Mouse (Mus musculus) left cerebral cortex, adult 9 months (tissue): ENCODE measurements at regions not wholly inside any gene's neighbourhood (a gene's known extent, or its start where the extent isn't known, plus 50 kb on each side); places are given as distances from the start of the nearest gene placed in this dataset.

Source experiments
- DNase-seq, 2 experiments: peaks; one replicate each; pipeline ENCODE4 v3.0.0; 2022; ENCODE audit warnings: low spot score in 2 of 2

DNA sequence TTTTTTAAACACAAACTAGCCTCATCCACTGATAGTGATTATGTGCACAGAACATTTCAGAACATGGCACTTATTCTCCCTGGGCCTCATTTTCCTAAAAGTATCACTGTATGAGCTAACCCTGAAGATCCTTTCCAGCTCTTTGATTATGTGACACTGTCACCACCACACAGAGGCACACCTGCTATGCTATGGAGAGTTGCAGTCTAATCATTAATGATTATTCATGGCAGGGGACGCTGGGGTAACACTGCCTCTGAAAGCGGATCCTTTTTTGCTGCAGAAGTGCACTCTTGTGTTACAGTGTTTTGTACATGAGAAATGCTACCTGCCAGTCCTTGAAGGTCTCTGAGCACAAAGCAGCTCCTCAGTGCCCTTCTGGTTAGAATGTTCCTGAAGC, 615.3 kb upstream of the Fbxo33 start:
- no peak for DNase-seq

DNA sequence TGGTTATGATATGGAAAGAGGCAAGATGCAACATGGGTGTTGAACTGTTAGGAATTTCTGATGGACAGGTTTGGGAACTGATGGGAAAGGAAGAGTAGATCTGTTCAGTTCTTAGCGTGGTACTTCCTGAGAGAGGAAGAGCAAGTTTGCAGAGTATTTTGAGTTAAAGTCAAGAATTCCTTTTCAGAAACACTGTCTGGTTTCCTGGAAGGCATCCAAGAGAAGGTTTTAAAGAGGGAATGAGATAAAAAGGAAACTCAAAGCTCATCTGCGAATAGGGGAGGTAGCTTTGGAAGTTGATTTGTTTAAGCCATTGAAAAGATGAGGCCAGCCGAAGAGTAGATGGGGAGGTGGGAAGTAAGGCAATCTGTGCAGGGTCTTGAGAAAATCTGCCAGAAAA, 603.4 kb upstream of the Fbxo33 start:
- no peak for DNase-seq

DNA sequence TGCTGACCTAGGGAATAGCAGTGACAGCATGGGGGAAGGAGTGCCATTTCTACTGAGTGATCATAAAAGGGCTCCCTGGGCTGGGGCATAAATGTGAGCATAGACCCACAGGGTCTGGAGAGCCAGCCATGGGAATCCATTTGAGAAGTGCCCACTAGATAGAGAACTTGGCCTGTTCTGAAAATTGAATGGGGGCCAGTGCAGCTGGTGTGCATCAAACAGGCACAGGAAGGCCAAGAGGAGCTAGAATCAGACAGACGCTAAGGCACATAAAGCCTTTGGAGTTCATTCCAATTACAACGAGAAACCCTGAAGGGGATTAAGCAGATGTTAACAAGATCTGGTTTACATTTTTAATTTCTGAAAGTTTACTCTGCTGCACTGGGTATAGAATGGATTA, 602.9 kb upstream of the Fbxo33 start:
- DNase-seq: no peak

DNA sequence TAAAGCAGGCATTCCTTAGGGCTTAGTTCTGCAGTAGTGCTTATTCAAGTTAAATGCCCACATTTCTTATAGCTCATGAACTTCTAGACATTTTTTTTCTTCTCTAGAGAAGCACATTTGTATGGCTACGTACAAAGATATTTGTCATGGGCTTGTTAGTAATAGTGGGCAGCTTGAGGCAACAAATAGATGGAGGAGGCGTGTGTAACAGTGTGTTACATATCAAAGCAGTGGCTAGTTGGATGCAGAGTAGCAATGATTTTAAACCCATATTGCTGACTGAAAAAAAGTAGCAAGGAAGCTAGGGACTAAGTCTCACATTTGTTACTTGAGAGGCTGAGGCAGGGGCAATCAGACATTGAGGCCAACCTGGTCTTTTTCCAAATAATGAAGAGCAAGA, 602.2 kb upstream of the Fbxo33 start:
- no peak for DNase-seq

DNA sequence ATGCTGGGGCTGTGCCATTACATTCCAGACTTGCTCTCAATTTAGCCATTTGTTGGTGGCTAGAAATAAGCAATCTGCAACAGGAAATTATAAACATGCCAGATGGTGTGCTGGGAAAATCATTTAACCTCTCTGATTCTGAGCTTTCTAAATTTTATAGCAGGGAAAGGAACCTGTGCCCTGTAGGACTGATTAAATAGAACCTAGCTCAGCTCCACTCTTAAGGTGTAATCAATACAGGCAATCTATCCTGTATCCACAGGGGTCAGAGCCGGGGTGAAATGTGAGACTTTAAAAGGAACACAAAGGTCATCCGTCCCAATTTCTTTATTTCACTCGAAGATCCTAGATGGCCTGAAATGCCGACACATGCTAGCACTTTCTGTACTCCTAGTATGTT, 596.4 kb upstream of the Fbxo33 start:
- no peak for DNase-seq

DNA sequence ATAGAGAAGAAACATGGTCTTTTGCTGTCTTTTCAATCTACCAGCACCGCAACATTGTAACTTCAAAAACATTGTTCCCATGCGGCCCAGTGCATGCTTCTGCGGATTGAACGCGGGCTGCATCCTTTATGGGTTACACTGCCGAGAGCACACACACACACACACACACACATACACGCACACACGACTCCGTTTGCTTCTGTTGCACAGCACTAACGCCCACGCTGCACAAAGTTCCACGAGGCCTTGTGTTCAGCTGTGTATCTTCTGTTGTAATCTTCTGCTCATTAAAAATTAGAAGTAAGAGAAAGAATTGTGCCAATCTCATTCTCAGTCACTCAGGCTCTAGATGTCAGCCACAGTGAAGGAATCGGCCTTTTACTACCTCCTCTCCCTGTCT, 594.8 kb upstream of the Fbxo33 start:
- DNase-seq: no peak

DNA sequence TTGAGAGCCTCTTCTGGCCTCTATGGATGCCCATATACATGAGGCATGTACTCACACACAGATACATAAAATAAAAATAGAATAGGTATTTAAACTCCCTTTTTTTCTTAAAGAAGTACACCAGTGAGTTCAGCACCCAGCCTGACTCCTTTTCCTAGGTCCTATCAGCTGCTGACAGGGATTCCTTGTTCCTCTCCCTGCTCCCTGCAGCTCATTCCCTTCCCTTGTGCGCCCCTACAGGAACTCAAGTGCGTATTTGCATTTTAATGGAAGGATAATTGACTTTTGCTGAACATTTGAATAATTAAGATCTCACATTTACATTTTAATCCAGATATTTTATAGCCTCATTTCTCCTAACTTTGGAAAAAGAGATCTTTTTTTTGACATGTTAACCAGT, 589.7 kb upstream of the Fbxo33 start:
- no peak for DNase-seq

DNA sequence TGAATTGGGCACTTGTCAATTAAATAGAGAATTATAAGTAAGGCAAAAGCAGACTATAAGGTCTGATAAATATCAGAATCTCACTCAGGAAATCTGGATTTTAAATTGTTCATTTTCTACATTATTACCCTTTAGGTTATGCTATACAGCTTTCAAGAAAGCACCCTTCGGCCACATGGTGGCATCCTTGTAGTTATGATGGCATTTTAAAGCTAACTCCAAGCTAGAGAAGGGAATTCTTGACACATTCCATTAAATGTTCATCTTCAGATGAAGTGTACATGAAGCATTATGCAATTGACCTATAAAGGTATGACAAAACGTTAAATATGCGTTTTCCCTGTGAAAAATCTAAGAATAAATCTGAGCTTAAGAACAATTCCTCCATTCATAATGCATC, 578.5 kb upstream of the Fbxo33 start:
- peak; percentile 11 to 79 for DNase-seq

DNA sequence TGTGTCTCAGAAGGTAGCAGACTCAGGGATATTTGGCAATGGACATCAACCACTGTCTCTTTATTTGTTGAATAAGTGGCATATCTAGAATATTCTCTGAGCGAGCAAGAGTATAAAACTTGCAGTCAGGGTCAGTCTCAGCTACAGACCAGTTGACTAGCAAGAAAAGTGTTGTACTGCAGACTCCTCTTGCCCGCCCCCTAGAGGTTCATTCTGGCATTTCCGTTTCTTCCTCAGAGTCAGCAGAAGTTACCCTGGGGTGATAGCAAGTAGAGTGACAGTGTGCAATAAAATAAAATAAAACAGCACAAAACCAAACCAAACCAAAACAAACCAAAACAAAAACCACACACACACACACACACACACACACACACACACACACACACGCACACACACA, 571.9 kb upstream of the Fbxo33 start:
- no peak for DNase-seq

DNA sequence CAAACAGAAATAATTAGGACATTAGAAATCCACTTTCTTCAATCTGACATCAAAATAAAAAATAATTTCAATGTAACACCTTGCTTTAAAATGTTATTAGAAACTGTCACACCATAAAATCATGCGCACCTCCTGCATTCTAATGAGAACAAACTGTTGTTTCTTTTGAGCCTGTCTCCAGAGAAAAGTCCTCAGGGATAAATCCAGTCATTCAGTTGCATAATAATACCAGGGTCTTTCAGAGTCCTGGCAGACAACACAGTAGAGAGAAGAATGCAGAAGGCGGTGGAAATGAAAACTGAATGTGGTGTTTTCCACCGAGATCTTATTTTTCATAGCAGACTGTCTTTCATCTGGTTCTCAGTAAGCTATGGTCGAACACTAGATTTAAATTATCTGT, 567.3 kb upstream of the Fbxo33 start:
- DNase-seq: no peak

DNA sequence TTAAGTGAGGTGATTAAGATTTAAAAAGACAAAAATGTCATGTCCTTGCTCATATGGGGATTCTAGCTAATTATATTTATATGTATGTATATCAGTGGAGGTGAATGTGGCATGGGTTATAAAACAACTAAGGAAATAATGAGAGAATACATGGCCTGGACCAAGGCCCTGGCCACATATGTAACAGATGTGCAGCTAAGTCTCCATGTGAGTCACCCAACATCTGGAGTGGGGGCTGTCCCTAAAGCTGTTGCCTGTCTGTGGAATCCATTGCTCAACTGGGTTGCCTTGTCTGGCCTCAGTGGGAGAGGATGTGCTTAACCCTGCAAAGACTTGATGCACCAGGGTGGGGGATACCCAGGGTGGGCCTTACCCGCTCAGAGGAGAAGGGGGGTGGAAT, 551.5 kb upstream of the Fbxo33 start:
- DNase-seq: no peak

DNA sequence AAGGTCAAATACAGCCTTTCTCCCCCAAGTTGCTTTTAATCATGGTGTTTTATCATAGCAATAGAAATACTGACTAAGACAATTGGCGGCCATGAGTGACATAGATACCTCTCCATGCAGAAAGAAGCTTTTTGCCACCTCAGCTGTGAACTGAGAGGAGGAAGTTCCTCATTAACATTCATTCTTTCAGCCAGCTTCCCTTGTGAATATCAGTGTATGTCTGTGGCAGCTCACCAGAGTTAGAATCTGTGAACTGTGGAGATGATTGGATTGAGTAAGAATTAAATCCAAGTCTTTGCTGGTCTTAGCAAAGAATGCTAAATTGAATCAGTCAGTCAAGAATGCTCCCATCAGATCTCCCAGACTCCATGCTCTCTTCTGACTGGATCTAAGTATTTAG, 542.7 kb upstream of the Fbxo33 start:
- DNase-seq: no peak

DNA sequence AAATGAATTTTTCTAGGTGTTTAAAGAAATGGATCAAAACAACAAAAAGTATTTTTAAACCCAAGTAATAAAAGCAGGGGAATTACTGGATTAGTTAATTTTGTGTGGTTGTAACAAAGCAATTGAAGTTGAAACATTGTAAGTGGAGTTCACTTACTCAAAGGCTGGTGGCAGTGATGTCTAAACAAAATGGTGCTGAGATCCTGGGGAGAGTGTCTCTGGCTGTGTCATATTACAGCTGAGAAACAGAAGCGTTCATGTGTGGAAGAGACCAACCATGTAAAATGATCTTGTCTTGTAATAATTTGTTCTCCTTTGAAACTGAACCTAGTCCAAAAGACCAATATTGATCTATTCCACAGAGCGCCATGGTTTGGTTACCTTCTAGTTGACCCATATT, 525.2 kb upstream of the Fbxo33 start:
- no peak for DNase-seq

DNA sequence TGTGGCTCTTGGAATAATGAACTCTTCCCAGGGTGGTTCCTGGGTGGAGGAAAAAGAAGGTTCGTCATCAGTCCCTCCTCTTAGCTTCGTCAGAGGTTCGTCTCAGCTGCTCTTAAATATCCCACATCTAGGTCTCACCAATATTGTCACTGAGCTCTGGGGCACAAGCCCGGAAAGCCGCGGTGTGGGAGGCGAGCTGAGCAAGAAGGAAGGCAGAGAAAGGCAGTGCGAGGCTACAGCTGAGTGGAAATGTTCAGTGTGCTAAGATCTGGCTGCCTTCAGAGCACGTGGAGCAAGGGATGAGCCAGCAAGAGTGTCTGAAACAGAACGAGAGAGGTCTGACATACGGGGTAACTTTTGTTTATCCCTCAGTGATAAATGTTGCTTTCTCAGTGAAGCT, 523.7 kb upstream of the Fbxo33 start:
- DNase-seq: peak in 1 of 2 experiments; percentile 22

DNA sequence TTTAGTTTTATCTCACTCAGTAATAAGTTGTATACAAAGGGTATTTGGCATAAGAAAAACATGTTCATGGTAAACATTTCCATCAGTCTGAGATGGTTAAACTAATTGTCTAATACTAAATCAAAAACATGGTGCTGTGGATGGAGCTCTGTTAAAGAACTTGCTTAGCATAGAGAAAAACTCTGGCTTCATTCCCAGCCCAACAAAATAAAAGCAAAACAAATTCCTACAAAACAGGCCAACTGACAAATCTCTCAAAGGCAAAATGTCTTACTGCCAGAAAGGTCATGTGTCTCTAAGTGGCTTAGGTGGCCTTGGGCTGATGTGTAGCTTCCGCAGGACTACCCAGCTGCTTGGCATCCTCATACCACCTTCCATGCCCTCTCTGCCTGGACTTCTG, 505.4 kb upstream of the Fbxo33 start:
- no peak for DNase-seq

DNA sequence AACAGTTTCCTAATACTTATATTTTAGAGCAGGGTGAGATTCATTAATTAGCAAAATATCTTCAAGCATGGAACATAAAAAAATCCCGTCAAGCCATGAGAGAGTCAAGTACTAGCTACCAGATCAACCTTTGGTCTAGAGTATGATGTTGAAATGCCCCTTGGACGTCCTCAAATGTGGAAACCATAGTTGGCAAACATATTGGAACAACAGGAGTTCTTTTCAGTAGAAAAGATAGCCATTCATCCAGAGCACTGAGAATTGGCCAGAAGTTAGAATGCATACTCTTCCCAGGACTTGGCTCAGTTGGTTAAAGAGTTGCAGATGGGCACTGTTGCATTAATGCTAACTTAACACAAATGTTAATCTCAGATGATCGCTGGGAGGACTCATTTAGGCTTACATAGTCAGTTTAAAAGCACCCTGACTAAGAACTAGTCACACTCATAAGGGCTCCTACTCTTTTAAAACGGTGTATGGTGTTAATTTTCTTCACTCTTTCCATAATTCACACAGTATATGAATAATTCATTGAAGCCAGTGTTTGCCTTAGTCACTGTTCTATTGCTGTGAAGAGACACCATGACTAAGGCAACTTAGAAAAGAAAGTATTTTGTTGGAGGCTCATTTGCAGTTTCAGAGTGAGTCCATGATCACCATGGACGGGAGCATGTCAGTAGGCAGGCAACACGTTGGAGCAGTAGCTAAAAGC, 503.1 kb upstream of the Fbxo33 start:
- DNase-seq: peak; percentile 10 to 18

DNA sequence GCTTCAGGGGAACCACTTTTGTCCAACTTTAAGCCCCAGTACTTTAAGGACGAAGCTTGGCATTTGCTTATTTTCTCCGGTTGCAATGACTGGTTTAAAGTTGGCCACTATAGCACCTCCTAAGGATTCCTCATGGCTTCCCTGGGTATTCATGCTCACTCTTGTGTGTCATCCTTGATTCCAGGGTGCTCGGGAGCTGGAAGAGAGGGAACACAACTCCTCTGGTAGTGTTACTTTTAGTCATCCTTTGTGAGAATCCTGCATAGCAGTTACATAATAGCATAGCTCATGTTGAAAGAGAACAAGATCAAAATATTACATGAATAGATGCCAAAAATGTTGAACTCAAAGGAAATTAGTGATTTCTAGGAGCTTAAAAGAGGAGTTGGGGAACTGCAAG, 493.7 kb upstream of the Fbxo33 start:
- DNase-seq: peak; percentile 9 to 22

DNA sequence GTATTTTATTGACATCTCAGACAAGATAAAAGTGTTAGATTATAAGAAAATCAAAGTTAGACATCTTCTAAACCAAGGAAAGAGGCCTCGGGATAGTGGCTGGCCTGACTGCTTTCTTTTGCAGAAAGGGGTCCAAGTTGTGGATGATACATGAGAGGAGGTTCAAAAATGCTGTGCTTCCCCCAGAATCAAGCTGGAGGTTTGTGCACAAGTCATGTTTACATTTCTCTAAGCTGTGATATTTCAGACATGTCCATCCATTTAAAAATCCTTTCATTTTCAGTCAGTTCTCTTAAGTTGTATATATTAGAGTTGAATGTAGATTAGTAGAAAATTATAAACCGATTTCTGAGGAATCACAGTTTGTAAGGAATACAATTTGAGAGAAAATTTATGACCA, 463.7 kb upstream of the Fbxo33 start:
- DNase-seq: no peak

DNA sequence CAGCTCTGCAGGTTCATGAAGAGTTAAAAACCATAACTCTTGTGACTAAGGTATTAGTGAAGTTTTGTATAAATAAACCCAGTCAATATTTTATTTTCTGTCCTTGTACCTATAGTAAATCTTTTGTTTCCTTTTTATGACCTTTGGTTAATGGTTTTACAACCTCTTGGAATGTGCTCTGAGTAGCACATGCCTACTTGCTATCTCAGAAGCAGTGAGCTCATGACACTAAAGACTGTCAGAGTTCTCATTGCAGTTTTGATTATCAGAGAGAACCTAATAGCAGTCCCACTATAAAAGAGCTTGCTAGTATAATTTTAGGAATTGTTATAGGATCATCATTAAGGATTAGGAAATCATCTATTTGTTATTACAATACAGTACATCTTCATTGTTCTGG, 443.6 kb upstream of the Fbxo33 start:
- DNase-seq: no peak

DNA sequence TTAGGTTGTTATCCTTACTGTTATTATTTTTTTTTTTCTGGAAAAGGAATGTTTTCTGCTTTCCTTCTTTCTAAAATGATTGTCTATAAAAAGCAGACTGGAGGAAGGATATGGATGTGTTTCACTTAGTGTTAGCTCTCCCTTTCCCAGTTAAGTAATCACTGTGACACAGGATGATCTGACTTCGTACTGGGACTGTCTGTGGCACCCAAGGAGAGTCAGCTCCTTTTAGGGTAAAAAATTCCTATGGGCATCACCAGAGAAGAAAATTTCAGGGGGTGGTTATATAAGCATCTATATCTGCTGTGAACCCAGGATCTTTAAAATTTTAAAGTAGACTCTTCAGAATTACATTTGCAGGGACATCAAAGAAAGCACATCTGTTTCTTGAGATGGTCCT, 411.2 kb upstream of the Fbxo33 start:
- DNase-seq: no peak

DNA sequence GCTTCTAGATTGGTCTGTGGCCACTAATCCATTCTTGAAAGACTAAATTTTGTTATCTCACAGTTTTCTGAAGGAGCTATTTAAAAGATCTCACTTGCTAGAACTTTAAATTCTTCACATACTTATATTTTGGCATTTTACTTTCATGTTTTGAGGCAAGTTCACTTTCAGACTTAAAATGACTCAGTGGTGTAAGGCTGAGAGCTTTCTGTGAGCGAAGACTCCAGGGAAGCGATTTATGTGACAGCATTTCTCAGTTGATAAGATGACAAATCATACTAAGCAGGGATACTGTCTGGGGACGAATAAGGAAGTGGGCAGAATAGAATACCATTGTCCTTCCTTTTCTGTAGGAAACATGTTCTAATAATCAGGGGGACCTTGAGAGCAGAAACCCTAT, 403.6 kb upstream of the Fbxo33 start:
- DNase-seq: no peak

DNA sequence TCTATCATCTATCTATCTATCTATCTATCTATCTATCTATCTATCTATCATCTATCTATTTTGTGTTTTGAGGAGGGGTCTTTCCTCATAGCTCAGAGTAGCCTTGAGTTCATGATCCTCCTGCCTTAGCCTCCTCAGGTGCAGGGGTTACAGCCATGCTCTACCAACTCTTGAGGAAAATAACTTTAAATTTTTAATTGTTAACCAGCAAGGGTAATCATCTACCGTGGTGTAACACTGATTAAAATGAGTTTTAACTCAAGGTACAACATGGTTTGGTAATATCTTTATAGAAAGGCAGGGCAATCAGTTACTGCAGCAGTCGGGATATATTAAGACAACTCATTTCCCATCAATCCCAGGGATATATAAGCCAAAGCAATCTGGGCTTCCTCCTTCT, 401.6 kb upstream of the Fbxo33 start:
- DNase-seq: no peak

DNA sequence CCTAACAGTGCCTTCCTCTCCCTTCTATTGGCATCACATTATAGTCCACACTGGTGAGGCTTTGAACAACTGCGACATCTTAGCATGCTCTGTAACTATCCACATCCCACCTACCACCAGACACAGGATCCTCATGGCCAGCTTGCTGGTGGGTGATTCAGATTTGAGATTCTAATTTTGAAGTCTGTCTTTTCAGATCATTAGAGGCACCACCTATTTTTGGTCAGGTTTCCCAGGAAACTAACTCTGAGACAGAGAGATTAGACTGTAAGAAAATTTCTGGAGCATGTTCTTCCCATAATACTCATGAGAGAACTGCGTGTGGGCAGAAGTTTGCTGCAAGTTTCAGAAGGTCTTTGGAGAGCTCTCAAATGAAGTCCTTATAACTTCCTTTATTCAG, 400.8 kb upstream of the Fbxo33 start:
- peak; percentile 76 for DNase-seq

DNA sequence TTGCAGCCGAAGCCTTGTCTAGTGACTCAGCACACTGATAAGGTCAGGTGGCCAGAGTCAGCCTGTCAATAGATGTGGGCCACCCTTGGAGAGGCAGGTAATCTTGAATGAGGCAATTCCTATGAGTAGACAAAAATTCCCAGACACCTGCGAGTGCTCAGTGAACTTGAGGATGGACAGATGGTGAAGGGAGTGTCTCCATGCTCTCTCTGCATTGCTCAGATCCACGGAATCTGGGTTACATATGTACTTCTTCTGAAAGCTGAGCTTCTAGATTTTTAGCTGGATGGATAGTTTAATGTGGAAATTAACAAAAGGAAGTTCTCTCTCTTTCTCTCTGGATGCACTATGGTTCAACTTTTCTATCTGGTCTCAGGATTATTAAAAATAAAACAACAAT, 396.6 kb upstream of the Fbxo33 start:
- peak in 1 of 2 experiments; percentile 33 for DNase-seq
